Mouse (Mus musculus): ENCODE results near the gene Hrh3. TPM values are rescaled to one million over a fixed set of nuclear protein-coding genes. Genes with fewer than 3 reads are reported as not detected.

Gene Hrh3
- total RNA-seq, 2 experiments from 2014 or later = not detected

DNA sequence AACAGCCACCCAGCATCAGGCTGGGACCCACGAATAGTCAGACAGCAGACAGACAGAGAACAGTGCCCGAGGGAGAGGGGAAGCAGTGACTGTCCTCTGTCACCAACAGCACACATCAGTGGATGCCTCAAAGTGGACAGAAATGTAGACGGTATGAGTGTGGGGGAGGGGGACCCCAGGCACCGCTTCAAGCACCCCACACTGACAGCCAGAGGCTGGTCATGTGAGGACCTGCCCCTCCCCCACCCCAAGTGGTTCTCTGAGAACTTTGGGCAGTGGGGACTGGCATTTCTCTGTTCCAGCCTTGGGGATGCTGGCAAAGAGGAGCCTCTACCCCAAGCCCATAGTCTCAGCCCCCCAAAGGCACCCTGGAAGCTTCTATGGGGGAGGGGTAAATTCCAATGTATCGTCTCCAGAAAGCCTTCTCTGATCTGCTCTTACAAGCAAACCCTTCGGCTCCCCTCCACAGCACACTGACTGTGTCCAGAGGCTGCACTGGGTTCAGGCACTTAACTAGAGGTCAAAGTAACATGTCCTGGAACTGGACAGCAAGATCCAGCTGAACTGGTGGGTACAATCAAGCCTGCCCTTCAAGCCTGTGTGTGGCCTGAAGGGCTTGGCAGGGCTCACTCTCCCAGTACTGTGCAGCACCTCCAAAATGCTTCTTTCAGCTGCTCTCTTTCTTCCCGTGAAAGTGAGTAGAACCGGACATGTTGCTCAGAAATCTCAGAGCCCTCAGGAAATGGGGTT, 1.3 kb upstream of the Hrh3 start:
- DNase-seq = no peak

DNA sequence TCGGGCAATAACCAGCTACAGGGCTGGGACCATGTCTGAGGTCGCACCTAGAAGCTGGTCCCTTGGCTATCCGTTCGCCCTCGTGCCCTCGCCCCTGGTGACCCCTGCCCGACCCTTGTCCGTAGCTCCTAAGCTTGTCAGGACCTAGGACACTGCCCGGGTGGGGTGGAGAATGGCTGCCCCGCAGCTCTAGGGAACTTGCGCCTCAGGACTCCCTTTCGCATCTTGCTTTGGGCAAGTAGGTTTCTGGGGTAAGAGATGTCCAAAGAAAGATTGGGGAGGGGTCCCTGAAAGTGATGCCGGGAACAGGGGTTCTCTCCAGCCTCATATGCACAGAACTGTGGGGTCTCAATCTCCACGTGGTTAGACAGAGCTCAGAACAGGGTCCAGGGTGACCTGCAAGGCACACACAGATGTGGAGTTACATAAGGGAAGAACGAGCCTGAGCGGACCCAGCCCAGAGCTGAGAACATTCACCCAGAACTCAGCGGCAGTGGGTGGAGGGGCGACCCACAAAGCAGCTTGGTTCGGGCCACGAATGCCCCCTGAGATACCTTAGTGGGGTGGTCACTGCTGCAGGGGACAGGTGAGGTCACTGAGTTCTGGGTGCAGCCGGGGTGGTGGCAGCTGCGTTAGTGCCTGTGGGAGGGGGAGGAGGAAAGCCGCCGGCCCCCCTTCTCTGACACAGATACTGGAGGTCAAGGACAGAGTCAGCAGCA, 530 bp upstream of the Hrh3 start:
- DNase-seq = no peak

DNA sequence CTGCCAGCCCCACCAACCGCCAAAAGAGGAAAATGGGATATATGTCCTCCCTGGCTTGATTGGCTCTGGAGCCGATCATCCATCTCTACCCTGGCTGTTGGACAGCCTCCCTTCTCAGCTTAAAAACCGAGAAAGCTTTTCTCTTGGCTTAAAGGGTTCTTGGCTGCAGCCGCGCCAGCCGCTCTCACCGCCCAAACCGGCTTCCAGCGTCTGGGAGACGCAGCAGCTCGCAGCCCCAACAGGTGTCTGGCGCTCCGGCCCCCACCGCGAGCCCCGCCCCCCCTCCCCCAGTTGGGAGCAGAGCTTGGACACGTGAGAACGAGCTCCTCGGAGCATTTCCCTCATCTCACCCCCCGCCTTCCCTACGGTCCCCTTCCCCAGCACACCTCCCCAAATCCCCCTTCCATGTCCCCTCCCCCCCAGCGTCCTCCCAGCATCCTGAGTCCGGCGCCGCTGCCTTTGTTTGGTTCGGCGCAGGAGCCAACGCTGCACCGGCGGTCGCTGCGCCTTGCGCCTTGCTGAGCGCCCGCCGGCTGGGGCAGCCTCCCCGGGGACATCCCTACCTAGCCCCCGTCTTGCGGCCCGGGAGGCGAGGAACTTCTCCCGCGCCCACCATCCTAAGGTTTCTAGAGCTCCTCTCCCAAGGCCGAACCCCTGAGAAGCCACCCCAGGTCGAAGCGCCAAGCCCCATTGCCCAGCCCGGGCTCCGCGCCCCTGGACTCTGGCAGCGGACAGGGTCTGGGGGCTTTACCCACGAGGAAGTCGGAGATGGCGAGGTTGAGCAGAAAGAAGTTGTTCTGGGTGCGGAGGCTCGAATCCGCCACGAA, 924 bp downstream of the Hrh3 start:
- DNase-seq = no peak

DNA sequence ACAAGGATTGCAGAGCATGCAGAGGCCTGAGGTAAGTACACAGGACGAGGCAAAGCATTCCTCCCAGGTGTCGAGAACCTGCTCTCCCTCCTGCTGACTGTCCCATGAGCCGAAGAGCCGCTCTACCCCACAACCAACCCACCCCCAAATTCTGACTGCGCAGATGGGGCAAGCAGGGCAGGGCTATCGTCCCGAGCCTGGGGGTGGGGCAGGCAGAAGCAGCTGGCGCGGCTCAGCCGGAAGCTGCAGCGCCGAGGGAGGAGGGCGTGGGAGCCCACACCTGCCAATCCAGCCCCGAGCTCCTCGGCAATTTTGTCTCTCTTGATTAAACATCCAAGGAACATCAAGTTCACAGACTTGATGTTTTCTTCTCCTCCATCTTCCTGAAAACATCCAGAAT, 4.8 kb downstream of the Hrh3 start:
- no peak for DNase-seq

DNA sequence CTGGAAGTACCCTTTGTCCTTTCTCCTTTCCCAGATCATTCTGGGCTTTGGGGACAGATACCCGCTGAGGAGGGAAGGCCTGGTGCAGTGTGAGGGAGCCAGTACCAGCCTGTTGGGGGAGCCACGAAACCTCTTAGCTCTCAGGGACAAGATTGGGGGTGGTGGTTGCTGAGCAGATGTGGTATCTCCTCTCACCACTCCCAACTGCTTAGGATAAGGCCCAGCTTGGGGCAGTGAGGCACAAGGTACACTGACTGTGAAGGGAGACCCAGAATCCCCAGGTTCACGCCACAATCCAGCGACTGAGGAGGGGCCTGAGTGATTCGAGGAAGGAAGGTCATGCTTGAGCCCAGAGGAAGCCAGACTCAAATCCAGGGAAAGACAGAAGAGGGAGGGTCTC, 6.1 kb downstream of the Hrh3 start:
- no peak for DNase-seq

DNA sequence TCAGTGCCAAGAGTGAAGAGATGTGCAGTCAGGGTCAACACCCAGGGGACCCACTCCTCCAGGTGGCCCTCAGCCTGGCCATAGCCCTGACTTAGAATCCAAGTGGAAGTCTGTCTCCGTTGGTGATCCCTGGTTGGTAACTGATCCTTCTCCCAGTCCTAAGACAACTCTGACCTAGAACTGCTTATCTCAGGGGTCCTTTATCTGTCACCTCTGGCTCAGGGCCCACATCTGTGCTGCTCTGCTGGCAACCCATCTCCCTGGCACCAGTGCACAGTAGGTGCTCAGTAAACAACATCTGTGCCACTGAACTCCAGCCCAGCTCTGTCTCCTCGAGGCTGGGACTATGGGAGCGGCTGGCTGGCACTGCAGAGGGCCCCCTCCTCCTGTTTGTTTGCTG, 6.7 kb downstream of the Hrh3 start:
- no peak for DNase-seq

DNA sequence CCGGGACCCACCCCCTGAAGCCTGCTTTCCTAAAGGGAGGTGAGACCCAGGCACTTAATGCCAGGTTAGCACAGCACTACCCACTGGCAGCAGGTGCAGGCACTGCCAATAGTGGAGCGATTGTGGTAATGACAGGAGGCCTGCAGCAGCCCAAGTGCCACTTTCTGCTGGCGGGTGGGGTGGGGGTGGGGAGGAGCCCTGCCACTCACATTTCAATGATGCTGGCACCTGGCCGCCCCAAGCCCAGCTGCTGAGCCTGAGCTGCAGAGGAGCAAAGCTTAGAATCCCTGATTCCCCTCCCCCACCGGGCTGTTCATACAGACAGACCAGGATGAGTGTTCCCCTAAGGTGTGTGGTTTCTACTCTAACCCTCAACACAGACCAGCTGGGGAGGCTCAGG, 8.6 kb downstream of the Hrh3 start:
- DNase-seq = no peak

DNA sequence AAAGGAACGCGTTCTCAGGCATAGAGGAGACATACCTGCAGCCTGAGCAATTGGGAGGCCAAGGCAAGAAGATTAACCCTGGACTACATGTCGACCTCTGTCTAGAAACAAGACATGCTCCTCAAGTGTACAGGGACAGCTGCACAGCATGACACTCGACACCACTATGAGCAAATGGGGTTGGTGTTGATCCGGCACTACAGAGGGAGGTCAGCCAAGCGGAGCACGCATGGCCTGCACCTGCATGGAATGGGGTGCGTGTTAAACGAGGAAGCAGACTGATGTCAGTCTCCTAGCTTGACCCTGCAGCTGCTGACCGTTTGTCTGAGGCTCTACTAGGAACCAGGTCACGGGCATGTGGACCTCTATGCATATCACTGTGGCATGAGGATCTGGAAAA, 14.0 kb downstream of the Hrh3 start:
- DNase-seq = no peak

DNA sequence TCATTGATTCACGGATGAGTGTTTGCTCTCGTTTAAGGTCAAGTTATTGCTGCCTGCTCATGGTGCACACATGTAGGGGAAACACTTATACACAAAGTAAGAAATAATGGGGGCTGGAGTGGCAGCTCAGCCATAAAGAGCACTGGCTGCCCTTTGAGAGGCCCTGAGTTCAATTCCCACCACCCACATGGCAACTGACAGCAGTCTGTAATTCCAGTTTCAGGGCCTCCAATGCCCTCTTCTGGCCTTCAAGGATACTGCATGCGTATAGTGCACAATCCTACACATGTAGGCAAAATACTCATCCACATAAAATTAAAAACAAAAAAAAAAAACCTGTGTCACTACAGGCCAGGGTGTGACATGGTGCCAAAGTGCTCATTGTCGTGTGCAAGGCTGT, 16.8 kb downstream of the Hrh3 start:
- no peak for DNase-seq

DNA sequence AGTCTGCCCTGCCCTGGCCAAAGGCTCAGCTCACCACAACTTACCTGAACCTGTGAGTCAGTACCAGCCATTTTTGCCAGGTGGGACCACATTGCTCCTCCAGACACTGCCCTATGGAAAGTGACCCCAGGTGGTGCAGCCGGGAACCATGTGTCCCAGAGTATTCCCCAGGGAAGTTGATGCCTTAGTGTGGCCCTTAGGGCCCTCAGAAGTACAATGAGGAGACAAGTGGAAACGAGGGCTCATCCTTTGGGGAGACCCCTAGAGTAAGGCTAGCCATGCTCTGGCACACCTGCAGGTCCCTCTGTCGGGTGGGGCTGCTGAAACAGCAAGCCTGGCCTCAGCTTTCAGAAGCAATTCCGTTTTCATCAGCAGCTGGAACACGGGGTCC, 17.7 kb downstream of the Hrh3 start:
- DNase-seq = no peak

DNA sequence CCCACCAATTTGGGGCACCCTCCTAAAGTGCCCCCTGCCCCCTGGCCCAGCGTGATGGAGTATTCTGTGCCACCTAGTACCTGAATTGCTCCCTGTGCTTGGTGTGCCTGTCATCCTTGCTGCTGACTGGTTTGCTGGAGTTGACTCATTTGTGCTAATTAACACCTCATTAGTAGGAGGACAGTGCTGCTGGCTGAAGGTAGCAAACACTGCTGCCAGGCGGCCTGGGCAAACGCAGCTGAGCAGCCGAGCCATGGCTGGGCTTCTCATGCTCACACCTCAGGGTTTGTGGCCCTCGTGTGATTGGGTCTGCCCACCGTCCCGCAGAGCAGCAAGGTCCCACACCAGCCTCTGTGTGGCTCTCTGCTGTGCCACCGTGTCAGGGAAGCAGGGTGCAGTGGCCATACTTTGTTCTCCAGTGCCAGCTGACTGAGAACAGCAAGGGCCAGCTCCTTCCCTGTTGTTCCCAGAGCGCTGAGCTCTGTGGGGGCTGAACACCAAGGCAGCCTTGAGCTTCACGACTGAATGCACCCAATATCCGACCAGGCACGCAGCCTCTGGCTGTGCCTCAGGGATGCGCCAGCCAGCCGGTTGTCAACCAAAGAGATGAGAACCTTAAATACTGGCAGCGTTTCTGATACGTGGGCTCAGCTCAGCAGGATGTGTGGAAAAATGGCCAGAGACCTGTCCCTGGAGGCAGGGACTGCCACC, 18.2 kb downstream of the Hrh3 start:
- DNase-seq = no peak

DNA sequence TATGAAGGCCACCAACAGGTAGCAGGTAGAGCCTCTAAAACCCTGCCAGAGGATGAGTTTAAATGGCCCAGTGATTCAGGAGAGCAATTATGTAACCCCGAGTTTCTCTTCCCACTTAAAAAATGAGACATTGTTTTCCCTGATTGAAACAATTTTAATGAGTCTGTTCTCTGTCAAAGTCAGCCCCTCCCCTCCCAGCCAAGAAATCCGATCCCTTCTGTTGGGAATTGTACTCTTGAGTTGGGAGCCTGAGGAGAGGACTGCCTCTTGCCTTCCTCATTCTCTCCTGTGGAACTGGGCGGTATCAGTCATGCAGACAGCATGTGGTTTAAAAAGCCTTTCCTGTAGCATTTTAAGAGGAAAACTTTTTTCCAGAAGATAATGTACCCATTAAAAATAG, 19.7 kb downstream of the Hrh3 start:
- no peak for DNase-seq

DNA sequence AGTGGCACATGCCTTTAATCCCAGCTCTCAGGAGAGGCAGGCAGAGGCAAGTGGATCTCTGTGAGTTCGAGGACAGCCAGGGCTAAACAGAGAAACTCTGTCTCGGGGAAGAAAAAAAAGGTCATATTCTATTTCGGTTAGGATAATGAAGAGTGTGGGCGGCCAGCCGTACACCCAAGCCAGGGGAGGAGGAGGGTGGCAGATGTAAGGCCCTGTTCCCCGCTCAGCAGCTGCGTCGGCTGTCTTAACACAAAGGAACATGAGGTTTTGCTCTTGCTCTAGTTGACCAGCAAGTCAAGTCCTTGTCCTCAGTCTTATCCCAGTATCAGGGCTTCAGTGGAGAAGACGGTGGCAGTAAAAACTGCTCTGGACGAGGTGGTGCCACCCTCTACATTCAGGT, 21.2 kb downstream of the Hrh3 start:
- DNase-seq = no peak

DNA sequence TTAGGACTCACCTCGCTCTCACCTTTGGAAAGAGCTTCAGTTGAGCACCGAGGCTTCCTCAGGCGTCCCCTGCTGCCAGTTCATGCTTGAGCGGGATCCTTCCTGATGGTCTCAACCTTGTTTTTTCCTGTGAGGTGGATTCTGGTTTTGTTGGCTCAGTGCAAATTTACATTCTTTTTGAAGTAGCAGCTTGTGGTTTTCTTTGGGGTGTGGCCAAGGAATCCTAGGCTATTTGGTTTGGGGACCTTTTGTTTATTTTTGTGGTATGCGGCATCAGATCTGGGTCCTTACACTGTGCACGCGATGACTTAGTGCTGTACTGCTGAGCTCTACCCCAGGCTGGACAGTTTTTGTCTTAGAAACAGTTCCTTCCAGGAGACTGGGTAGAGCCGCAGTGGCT, 23.6 kb downstream of the Hrh3 start:
- no peak for DNase-seq

DNA sequence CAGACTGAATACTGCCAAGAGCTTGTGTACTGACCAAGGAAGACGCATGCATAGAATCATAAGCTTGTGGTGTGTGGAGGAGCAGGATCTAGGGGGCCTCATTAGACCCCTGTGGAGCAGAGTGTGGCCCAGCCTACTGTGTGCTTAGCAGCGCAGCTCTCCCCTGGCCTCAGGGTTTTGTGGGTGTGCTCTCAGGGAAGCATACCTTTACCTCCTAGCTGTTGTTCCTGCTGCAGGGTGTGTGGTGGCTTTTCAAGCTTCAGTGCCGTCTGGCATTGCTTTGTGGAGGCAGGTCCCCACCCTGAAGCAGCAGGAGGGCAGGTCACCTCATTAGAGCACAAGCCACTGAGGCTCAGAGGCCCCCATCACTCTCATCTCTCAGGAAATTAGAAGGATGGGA, 26.7 kb downstream of the Hrh3 start:
- DNase-seq = no peak

DNA sequence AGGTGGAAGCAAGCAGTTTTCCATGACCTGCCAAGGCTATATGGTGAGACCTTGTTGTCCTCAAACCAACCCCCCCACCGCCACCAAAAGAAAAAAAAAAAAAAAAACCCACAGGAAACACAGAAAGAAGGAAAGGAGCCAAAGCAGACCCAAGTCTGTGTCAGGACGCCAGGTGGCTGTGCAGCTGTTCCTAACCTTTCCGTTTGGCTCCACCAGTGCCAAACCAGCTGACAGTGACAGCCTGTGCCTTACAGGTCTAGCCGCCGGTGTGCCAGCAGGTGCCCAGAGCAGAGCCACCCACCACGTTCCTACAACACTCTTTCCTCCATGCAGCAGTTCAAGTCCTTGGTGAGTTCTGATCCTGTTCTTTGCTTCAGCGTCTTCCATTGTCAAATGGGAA, 31.4 kb downstream of the Hrh3 start:
- DNase-seq = no peak

DNA sequence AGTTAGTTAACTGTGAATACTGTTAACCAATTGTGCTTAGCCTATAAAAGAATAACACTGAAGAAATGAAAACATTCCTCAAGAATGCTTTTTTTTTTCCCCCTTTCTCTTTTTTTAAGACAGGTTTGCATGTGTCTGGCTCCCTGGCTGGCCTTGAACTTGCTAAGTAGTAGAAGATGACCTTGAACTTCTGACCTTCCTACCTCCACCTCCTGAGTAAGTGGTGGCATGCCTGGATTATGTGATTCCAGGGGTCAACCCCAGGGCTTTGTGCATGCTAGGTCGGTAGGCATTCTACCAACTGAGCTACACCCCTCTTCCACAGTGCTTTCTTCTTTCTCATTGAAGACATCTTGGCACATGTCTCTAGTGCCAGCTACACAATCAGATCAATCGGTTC, 32.6 kb downstream of the Hrh3 start:
- DNase-seq = no peak

DNA sequence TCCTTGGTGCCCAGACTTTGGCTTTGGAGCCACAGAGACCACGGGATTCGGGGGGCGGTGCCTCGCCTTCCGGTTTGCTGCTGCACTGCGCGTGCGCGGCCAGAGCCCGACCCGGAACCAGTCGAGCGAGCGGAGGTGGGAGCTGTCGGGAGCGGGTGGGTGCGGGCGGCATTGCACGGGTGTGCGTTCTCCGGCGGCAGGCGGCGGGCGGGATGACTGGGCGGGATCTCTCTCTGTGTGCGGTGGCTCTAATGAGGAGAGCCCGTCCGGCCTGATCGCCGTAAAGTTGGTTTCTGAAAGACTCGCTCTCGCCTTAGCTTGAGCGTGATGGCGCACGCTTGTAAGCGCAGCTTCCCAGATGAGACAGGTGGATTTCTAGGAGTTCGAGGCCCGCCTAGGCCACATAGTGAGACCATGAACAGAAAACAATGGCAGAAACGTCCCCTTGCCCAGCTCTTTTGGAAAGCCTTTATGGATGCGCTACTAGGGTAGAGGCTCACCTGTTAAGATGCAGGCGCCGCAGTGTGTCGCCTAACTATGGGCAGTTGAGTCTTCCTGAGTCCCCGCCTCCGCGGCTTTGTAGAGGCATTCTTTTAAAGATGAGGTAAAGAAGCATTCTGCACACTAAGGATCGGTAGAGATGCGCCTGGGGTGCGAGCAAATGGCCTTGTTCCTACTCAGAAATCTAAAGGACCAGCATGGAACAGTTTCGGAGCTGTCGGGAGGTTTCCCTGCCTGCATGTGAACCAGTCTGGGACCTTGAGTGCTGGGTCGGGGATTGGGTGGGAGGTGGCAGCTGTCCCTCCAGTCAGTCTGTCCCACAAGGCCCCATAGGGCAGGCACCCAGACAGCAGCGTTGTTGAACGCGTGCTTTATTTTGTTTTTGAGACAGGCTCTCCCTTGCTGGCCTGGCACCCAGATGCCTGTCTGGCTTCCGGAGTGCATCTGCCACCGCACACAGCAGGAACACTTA, 33.5 kb downstream of the Hrh3 start, which contains the start of gene Mtg2:
Mtg2 (plus strand) TSS at position 108 of the 973 bp plus-strand sequence.
- DNase-seq = peak; percentile 97

DNA sequence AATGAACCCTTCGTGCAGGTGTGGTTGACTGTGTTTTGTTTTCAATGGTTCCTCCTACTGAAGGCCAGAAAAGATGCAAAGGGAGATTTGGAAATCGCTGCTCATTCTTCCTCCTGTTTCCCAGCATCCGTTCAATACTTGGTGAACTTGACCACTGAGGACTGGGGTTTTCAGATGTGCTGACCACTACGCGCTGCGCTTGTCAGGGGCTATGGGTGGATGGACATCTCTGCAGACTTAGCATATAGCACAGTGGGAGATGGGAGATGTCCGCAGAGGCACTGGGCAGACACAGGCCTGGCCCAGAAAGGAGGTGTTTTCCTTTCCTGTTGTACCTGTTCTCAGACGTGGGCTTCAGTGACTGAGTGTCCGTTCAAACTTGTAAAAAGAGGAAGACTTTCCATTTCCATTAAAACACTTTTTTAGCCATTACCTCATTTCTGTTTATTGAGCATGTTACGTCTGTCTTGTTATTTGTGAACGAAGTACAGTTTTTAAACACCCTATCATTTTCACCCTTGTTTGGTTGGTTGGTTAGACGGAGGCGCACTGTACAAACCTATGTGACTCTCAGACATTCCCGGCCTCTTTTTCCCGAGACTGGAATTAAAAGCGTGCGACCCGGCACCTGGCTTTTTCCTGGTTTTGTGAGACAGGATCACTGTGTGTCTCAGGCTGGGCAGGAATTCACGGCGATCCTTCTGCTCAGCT, 34.4 kb downstream of the Hrh3 start:
- no peak for DNase-seq

DNA sequence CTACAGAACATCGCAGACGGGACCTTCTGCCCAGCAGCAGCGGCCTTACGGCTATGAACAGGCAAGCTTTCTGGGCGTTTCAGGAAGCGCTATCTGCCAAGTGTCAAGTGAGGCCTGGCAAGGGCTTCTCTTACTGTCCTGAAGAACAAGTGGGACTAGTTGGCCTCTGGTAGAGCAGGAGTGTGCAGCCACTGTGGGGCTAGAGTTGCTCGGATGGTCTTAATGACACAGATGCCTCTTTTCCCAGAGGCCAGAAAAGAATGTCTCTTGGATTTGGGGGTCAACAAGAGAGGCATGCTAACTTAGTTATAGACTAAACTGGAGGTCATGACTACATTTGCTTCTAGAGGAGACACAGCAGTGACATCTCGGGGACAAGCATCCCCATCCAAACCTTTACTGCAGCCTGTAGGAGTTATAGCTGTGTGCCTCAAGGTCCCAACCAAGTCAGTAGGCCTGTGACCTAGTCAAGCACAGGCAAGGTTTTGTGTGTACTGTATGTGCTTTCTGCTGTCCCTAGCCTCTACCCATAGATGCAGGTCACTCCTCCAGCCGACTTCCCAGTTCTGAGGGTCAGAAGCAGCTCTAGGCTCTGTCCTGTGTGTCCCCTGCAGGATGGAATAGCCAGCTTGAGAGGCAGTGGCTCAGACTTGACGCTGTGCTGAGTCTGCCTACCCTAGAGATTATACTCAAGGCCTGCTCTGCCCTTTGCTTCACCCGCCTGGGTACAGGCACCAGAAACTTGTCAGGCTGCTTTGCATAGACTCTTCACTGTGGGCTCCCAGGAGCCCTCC, 40.8 kb downstream of the Hrh3 start:
- no peak for DNase-seq

Data from heart, postnatal 4 days (tissue).